Mouse (Mus musculus) neural tube, embryonic 11.5 days (tissue): Measurements from ENCODE around the gene Grxcr1. TPM values are rescaled to one million over a fixed set of nuclear protein-coding genes. Genes with fewer than 3 reads are reported as not detected.

Source experiments
- ATAC-seq: fragments of 200-750 bp; cut with Nextera tagmentation; 2 replicates; pipeline ENCODE4 v1.8.0; 2017; ENCODE audit warnings: moderate number of reproducible peaks, mild to moderate bottlenecking, moderate TSS enrichment, moderate library complexity; ENCODE audit not compliant: insufficient read depth, low FRiP score, low TSS enrichment
- DNase-seq: peaks from one replicate; pipeline ENCODE4 v3.0.0-alpha.2; 2015; ENCODE audit warnings: low spot score
- H3K27ac ChIP-seq: fragments of 300-500 bp; sonication (generic); 2 replicates; pipeline ENCODE4 v1.5.1; 2014; ENCODE audit warnings: low read depth, mild to moderate bottlenecking, low read length
- H3K27me3 ChIP-seq: fragments of 300-500 bp; sonication (generic); 2 replicates; pipeline ENCODE4 v1.6.1; 2014; ENCODE audit warnings: mild to moderate bottlenecking, low read length, mixed read lengths; ENCODE audit not compliant: control insufficient read depth, insufficient read depth
- H3K36me3 ChIP-seq: fragments of 300-500 bp; sonication (generic); 2 replicates; pipeline ENCODE4 v1.6.1; 2014; ENCODE audit warnings: mild to moderate bottlenecking, low read length, moderate library complexity, mixed read lengths; ENCODE audit not compliant: control insufficient read depth, insufficient read depth
- H3K4me1 ChIP-seq: fragments of 300-500 bp; sonication (generic); 2 replicates; pipeline ENCODE4 v1.6.1; 2014; ENCODE audit warnings: low read length, mixed read lengths; ENCODE audit not compliant: control insufficient read depth, insufficient read depth
- H3K4me2 ChIP-seq: fragments of 300-500 bp; sonication (generic); 2 replicates; pipeline ENCODE4 v1.6.1; 2014; ENCODE audit warnings: low read depth, mild to moderate bottlenecking, moderate library complexity
- H3K4me3 ChIP-seq: fragments of 300-500 bp; sonication (generic); 2 replicates; pipeline ENCODE4 v1.5.1; 2014; ENCODE audit warnings: low read depth, low read length
- H3K9ac ChIP-seq: fragments of 300-500 bp; sonication (generic); 2 replicates; pipeline ENCODE4 v1.6.1; 2014; ENCODE audit warnings: mild to moderate bottlenecking, low read length
- H3K9me3 ChIP-seq: fragments of 300-500 bp; sonication (generic); 2 replicates; pipeline ENCODE4 v1.6.1; 2016; ENCODE audit warnings: low read length; ENCODE audit not compliant: control insufficient read depth
- WGBS: fragments of 180-500 bp; shearing (Covaris S2); extraction: QIAGEN DNeasy Blood & Tissue Kit; methylation state at CpG from one replicate; pipeline ENCODE4 v1.1.7; 2014; 5-methylcytosine and 5-hydroxymethylcytosine counted together
- polyA plus RNA-seq: library from polyadenylated mRNA; unstranded; fragments of >200 nt; fragmentation: Nextera tagmentation; extraction: Ambion mirVana; gene quantifications from 2 replicates; pipeline ENCODE4 v1.2.1, GENCODE M21; 2014

Grxcr1 gene
- polyA plus RNA-seq, 1 experiment from 2014 or later = 0.50 TPM

GRCm38 (mm10) chr5:68112430-68113036 is 80.9 kb downstream of the Grxcr1 start:
- no peak overlapping the region for H3K4me2 ChIP-seq
- H3K9ac ChIP-seq = no peak overlapping the region
- no peak for ATAC-seq
- no peaks in the 10 kb centered on the region for H3K27me3 ChIP-seq
- H3K36me3 ChIP-seq = no peaks in the 10 kb centered on the region
- H3K27ac ChIP-seq = no peak overlapping the region
- 71% methylated on average over 6 of the region's 6 CpGs for WGBS
- H3K4me1 ChIP-seq = no peaks in the 10 kb centered on the region
- no peak overlapping the region for H3K4me3 ChIP-seq
- no peaks in the 10 kb centered on the region for H3K9me3 ChIP-seq
- no peak for DNase-seq

DNA sequence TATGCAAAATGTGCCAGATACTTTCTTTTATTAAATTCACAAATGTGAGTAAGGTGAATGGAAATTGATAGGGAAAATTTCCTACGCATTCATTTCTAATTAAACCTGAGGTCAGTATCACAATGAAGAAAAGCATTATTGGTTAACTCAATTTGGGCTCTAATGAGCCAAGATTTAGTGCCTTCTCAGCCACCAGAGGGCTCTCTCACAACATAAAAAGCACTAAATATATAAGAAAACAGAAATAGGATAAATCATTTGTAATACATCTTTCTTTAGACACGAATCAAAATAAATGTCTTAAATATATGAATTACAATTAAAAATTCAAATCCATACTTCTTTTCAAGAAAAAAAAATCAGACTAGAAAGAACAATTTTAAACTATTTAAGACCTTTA is 89.2 kb downstream of the Grxcr1 start:
- H3K9me3 ChIP-seq = no peaks in the 10 kb centered on the region
- DNase-seq (no peak), ATAC-seq (no peak)
- WGBS = 52% methylated on average over 2 of the region's 2 CpGs
- H3K4me2 ChIP-seq = no peak overlapping the region
- no peaks in the 10 kb centered on the region for H3K4me1 ChIP-seq
- no peaks in the 10 kb centered on the region for H3K27me3 ChIP-seq
- H3K9ac ChIP-seq = no peak overlapping the region
- H3K36me3 ChIP-seq = no peaks in the 10 kb centered on the region
- H3K27ac ChIP-seq = no peak overlapping the region
- H3K4me3 ChIP-seq = no peak overlapping the region

- H3K36me3 ChIP-seq = no peaks in the 10 kb centered on the region
- no peak for ATAC-seq
- no peak overlapping the region for H3K4me2 ChIP-seq
- DNase-seq = no peak
- no peaks in the 10 kb centered on the region for H3K4me1 ChIP-seq
- WGBS = 69% methylated on average over 3 of the region's 3 CpGs
- no peaks in the 10 kb centered on the region for H3K27me3 ChIP-seq
- H3K9ac ChIP-seq = no peak overlapping the region
- H3K9me3 ChIP-seq = no peaks in the 10 kb centered on the region
- no peak overlapping the region for H3K4me3 ChIP-seq
- H3K27ac ChIP-seq = no peak overlapping the region
These were observed 91.2 kb downstream of the Grxcr1 start for GRCm38 (mm10) chr5:68122883-68123282.

- Histone ChIP-seq H3K9me3 (no peaks in the 10 kb centered on the region), H3K4me2 (no peak overlapping the region), H3K9ac (no peak overlapping the region), H3K36me3 (no peaks in the 10 kb centered on the region), H3K4me3 (no peak overlapping the region), H3K27me3 (no peaks in the 10 kb centered on the region), H3K4me1 (no peaks in the 10 kb centered on the region), H3K27ac (no peak overlapping the region)
- 91% methylated on average over 1 of the region's 1 CpGs for WGBS
- ATAC-seq (no peak), DNase-seq (no peak)
These were observed 93.8 kb downstream of the Grxcr1 start for GRCm38 (mm10) chr5:68125478-68125877.

DNA sequence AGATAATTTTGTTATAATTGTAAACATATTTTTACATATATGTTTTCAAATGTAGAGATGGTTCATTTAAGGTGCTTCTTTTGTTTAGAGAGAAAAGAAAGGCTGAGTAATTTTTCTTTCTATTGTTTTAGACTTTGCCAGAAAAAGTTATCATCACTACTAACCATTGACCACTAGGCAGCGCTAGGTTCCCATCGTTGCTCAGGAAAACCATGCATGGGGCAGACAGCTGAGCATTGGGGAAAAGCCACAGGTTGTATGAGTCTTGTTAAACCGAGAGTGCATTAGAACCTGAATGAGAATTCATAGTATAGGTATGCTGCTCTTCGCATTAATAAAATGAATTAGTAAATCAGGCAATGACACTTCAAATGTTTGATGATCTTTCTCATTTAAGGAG is 96.8 kb downstream of the Grxcr1 start:
- H3K9ac ChIP-seq = no peak overlapping the region
- H3K27ac ChIP-seq = no peak overlapping the region
- DNase-seq (peak; percentile 40), ATAC-seq (no peak; the same call in 1 of the 2 replicates)
- H3K9me3 ChIP-seq = no peaks in the 10 kb centered on the region
- no peaks in the 10 kb centered on the region for H3K4me1 ChIP-seq
- H3K36me3 ChIP-seq = no peaks in the 10 kb centered on the region
- no peak overlapping the region for H3K4me2 ChIP-seq
- H3K27me3 ChIP-seq = no peaks in the 10 kb centered on the region
- H3K4me3 ChIP-seq = no peak overlapping the region
- WGBS = 13% methylated on average over 4 of the region's 4 CpGs

DNA sequence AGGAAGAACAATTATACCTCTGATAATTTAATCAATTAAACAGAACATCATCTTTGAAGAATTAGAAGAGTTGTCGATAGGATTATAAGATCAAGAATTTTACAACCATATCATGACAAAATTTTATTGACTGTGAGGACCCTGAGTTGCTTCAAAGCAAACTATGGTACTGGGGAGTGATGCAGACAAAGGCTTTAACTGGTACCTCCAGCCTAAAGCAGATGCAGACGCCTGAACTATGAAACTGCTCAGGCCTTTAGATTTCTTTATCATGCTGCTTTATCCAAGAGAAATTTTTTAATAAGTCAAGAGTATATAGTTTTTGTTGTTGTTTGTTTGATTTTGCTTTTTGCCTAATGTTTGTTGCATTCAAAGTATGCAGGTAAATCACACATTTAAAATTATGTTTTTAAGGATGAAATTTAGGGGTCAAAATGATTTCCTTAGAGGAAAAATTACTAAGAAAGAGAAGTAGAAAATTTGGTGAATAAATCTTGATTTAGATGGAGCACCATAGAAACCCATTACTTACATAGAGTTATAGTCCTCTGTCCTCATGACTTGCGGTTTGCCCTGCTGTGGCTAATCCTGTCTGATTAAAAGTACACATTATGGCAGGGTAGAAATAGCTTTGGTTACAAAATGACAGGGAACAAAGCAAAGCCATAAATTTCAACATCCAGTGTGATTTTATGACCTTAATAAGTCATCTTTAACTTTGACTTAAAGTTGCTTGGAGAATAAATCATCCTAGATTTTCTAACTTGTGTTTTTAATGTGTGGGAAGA is 97.4 kb downstream of the Grxcr1 start:
- no peak overlapping the region for H3K4me3 ChIP-seq
- no peaks in the 10 kb centered on the region for H3K27me3 ChIP-seq
- H3K4me2 ChIP-seq = no peak overlapping the region
- no peaks in the 10 kb centered on the region for H3K4me1 ChIP-seq
- DNase-seq = no peak
- 81% methylated on average over 3 of the region's 3 CpGs for WGBS
- no peak for ATAC-seq
- H3K36me3 ChIP-seq = no peaks in the 10 kb centered on the region
- no peaks in the 10 kb centered on the region for H3K9me3 ChIP-seq
- H3K9ac ChIP-seq = no peak overlapping the region
- H3K27ac ChIP-seq = no peak overlapping the region

GRCm38 (mm10) chr5:68146818-68147217 is 115.2 kb downstream of the Grxcr1 start:
- H3K27me3 ChIP-seq = no peaks in the 10 kb centered on the region
- H3K36me3 ChIP-seq = no peaks in the 10 kb centered on the region
- DNase-seq (no peak), ATAC-seq (no peak)
- H3K9me3 ChIP-seq = no peaks in the 10 kb centered on the region
- 84% methylated on average over 1 of the region's 1 CpGs for WGBS
- H3K4me3 ChIP-seq = no peak overlapping the region
- no peak overlapping the region for H3K4me2 ChIP-seq
- H3K9ac ChIP-seq = no peak overlapping the region
- no peaks in the 10 kb centered on the region for H3K4me1 ChIP-seq
- no peak overlapping the region for H3K27ac ChIP-seq

DNA sequence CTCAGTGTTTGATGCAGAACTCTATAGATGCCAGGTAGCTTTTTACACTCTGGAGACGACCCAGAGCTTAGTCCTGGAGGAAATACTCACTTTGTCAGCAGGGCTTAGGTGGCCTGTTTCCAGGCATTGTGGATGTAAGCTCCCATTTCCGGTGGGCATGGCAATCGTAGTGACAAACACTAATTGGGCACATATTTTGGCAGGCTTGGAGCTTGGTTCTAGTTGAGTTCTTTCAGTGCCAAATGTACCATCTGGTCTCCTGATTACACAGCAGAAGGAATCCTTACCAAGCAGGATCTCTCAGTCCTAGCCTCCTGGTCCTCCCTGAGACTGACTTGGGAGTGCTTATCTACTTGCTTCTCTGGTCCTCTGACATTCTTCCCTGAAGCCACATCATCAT is 118.3 kb downstream of the Grxcr1 start:
- H3K27me3 ChIP-seq = no peaks in the 10 kb centered on the region
- H3K4me3 ChIP-seq = no peak overlapping the region
- no peaks in the 10 kb centered on the region for H3K4me1 ChIP-seq
- H3K9me3 ChIP-seq = no peaks in the 10 kb centered on the region
- H3K4me2 ChIP-seq = no peak overlapping the region
- H3K27ac ChIP-seq = no peak overlapping the region
- ATAC-seq (no peak), DNase-seq (no peak)
- no peak overlapping the region for H3K9ac ChIP-seq
- no peaks in the 10 kb centered on the region for H3K36me3 ChIP-seq
- 79% methylated on average over 3 of the region's 3 CpGs for whole genome bisulfite sequencing
